Mouse (Mus musculus) heart, postnatal 14 days (tissue): Measurements from ENCODE around the gene App. TPM values are rescaled to one million over a fixed set of nuclear protein-coding genes. Genes with fewer than 3 reads are reported as not detected.

Experiments
- DNase-seq, 2 experiments: peaks; one replicate each; pipeline ENCODE4 v3.0.0; 2021 to 2022
- intact Hi-C: fragments of 180-260 bp; cut with DNase I; formaldehyde crosslinking; loops from one replicate; pipeline ENCODE4 v1.15.1; 2025
- total RNA-seq, 2 experiments: library from RNA; stranded (reverse); gene quantifications; 2 replicates each; pipeline ENCODE4 v1.2.3; 2021

App gene
- total RNA-seq, 2 experiments from 2014 or later = 184 to 199 TPM

DNA sequence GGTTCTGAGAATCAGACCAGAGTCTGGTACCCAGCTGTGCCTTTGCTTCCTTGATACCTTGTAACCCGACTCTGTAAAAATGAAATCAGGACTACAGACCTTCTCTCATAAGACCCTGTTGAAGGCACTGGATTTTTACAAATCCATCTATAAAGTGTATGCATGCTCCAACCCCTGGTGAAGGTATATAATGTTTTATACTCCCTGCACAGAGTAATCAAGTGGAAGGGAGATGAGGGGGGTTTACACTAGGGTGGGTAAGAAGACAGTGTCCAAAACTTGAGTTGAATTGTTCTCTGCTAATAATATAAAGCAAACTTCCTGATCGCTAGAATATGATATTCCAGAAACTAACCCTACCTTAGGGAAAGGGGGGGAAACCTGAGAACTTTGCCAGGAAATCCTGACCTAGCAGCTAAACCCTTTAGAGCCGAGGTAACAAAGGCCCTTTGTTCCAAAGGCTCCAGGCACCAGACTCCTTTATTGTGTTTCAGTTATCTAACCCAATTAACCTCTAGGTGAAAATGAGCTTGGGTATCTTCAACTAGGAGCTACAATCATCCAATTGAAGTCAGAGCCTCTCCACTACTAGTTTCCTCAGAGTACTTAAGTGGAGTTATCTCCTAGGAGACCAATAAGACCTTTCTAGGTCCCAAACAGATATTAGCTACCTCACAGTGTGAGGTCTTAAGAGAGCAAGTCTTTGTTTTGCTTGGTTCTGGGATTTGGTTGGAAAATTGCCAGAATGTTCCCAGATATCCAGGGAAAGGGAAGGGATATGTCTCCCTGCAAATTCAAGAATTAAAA lies 132.2 kb downstream of the App start:
- intact Hi-C loops = no loop called here
- DNase-seq = no peak

DNA sequence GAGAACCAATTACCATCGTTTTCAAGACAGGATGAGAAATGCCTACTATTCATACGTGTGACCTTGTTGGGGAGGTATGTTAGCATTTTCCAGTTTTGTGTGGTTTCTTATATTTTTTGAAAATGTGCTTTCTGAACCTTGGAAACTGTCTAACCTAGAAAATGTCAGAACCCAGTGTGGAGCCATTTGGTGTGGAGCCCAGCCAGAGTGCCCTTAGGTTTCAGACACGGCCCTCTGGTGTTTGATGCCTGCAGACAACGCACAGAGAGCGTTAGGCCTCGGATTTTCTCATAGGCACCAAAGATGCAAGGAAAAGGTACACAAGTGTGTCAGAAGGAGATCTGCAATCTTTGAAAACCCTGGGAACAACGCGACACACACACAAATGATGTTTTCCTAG lies 134.8 kb downstream of the App start:
- intact Hi-C loops = no loop called here
- DNase-seq = no peak

DNA sequence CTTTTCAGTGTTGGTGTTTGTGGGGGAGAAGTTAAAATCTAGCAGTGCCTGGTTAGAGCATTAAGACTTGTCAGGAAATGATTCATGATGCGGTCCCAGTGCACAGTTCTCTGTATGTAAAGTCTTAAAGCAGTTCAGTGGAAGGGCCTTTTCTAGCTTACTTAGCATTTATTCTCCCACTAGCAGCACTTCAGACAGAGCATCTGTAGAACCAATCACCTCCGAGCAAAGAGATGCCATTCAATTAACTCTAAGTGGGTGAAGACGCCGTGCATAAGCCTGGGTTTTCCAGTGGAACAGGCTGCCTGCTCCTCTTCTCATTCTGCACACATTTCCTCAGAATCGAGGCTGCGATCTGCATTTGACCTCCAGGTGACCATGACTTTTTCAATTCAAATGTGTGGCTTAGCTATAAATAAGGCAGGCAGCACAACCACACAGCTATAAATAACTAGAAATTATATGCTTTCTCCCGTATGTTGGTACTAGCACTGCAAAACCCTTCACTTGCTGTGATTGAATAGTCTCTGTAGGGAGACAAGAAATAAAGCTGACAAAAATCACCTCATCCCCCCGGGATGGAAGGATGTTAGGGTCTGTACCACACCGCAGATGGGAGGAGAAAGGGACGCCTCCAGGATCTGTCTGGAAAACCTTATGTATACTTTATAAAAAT lies 135.5 kb downstream of the App start:
- no peak for DNase-seq
- intact Hi-C loops = no loop called here

DNA sequence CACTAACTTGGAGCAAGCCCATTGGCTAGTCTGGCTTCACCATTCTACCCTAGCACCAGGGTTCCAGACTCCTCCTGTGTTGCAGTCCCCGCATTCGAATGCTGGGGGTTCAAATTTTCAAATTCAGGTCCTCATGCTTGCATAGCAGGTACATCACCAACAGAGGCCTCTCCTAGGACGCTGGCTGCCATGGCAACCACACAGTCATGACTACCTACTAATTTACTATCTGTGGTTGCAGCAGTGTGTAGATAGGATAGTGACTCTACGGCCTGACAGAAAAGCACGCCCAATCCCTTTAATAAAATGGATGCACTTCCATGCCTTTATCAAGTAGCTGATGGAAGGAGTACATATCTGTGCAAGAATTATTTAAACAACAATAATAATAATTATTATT lies 137.8 kb downstream of the App start:
- DNase-seq = no peak
- intact Hi-C loops = no loop called here

DNA sequence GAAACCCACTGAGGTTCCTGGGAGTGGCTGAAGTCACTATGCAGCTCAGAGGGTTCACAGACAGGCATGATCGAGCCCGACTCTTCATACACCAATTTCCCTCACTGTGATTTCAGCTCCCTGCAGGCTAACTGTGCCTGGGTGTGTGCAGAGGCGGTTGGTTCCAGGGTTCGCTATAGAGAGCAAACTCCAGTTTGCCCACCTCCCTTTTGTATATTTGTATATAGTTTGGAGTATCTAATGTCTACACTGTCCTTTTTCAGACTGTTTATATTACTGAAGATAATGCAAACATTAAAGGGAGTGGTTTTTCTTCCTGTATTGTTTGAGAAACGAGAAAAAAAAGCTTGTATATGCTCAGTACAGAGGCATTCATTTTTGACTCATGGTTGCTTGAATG lies 139.8 kb downstream of the App start:
- intact Hi-C loops = no loop called here
- DNase-seq = no peak

DNA sequence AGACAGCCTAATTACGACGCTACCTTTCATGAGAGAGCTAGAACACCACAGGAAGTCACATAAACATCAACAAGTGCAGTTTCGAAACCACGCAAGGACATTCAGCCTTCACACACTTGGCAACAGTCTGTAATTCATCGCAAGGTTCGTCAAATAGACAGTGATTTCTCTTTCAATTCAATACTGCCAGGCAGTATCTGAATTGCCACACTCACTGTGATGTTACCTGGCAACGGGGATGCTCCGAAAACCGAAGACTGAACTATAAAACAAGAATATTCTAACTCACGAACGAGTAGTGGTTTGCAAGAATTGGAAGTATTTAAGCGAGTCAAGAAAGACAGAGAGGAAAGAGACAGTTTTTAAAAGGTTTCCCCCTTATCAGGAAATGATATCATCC lies 142.8 kb downstream of the App start:
- intact Hi-C loops = no loop called here
- DNase-seq = no peak

DNA sequence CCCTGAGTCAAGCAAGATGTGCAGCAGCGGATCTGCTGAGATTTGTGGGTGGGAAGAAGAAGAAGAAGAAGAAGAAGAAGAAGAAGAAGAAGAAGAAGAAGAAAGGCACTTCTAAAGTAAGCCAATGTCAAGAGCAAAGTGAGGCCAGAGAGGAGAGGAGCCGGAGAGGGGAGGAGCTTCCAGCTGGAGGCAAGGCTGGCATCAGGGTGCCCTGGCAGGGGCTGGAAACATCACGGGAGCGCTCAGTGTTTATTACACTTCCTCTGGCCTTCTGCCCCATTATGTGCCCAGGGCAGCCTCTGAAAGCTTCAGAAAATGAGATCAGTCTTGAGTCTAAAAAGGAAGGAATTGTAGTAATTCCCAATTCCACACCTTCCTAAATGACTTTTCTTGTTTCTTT lies 145.2 kb downstream of the App start:
- no peak for DNase-seq
- intact Hi-C loops = no loop called here

DNA sequence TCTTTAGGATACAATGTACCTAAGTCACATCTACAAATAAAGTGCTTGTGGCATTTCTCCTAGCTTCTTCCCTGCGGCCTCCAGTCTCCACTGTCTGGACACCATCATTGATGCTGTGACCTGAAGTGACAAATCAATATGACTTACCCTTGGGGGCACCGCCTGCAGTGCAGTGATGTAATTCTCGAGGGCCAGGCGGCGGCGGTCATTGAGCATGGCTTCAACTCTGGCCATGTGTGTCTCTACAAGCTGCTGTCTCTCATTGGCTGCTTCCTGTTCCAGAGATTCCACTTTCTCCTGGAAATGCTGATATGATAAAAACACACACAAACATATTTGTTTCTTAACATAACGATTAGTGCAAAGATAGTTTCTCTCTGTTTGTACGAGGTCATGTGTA lies 148.9 kb downstream of the App start:
- intact Hi-C loops = no loop called here
- DNase-seq = no peak

DNA sequence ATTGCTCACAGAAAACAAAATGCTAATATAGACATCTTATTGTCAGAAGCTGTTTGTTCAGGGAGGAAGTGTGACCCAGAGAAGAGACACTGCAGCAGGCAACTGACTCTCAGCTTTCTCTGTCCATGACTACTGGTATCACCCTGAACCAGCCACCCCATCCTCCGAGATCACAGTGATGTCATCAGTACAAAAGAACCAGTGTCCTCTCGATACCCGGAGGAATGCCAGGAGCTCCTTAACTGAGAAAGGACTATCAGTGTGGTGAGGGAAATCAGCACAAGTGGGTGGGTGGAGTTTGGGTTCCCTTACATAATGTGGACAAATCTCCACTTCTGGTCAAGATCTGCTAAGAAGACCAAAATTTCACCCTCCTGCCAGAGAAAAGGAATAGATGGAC lies 150.5 kb downstream of the App start:
- DNase-seq = no peak
- intact Hi-C loops = no loop called here

DNA sequence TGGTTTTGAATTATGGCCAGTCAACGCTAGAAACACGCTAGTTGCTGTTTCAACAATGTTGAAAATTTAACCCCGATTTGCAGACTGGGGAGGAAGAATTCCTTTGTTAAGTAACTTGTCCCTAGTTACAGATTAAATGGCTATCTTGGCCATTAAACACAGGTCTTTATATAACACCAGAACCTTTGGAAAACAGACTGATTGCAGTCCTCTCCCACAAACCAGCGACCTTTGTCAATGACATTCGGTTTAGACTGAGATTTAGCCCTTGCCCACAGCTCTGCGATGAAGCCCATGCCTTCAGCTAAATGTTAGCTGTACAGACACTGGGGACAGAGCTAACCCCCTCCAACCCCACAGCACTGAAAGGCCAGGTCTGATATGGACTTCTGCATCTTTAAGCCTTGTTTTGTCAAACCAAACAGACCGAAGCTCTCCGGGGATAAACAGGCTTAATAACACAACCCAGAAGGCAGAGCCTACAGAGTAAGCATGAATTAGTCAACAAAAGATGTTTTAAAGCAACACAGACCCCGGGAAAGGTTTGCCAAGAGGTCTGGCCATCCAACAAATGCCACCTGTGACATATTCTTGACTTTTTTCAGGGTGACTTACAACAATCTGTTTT lies 152.8 kb downstream of the App start:
- DNase-seq = no peak
- intact Hi-C loops = no loop called here

DNA sequence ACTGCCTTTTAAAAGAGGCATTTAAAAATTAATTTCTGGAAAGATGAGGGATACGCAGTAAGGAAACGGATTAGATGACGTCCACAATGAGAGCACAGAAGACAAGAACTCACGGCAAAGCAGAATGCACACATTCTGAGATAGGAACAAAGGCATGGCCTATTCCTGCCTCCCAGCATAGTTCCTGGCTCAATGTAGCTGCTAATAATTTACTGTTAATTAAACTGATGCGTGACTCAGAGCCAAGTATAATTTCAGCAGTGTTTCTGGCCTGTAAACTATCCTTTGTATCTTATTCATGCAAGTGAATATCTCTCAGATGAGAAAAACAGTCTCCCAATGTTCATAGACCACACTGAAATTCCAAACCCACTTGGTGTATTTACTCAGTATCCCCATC lies 154.3 kb downstream of the App start:
- no peak for DNase-seq
- intact Hi-C loops = no loop called here

DNA sequence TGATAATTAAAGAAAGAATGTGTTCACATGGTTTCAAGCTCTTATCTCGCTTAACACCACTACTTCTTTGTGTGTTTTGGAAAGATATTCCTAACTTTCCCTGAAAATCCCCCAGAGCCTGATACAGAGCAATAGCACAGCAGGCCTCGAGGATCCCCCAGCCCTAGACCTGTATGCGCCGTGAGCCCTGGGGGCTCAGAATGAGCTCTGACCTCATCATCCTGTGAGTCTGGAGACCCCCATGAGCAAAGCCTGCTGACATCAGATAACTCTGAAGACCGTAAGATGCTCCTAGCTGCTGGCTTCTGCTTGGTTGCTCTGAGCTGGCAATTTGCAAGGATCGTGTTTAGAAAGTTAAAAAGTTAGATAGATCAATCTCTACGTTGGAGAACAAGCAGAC lies 155.7 kb downstream of the App start:
- no peak for DNase-seq
- intact Hi-C loops = no loop called here

DNA sequence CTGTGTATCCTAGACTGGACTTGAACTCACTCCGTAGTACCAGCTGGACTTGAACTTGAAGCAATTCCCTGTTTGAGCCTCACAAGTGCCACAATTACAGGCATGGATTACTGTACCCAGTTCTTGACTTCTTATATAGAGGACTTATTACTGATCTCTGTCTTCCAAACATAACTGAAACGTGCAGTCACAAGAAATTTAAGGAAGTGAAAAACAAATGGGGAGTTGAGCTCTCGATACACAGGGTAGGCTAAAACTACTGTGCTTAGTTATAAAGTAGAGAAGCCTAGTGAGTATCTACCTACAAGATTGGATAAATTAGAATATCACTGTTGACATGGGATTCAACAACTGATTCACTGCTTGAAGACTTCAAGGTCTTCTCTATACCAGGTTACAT lies 160.9 kb downstream of the App start:
- intact Hi-C loops = no loop called here
- no peak for DNase-seq

DNA sequence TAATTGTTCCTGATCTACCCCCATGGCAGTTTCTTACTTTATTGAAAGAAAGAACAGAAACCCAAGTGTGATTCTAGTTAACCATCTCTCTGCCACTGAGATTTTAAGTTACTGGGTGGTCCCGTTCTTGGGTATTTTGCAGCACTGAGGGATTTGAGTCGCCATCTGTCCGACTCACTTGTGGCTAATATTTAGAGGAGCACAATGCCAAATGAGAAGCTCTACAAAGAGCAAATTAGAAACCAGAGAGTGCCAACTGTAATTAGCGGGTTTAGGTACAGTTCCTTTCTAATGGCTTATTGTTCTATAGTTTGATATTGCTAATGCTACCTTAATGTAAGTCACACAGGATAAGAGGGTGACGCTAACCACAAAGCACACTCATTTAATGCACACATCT lies 161.4 kb downstream of the App start:
- DNase-seq = no peak
- intact Hi-C loops = no loop called here

DNA sequence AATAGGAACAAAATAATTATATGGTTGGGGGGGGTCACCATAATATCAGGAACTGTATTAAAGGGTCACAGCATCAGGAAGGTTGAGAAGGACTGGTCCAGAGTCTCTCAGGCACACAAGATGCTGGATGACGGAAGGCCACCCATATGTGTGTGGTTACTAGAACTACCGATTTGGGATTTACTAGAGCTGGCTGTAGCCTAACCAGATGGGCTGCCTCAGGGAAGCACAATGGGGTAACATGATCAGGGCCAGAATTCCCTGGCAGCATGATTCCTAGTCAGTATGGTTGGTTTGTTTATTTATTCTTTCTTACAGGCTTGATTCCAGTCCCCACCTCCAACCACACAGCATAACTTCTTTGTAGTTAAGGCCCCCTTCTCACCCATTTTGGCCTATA lies 162.9 kb downstream of the App start:
- intact Hi-C loops = no loop called here
- no peak for DNase-seq

DNA sequence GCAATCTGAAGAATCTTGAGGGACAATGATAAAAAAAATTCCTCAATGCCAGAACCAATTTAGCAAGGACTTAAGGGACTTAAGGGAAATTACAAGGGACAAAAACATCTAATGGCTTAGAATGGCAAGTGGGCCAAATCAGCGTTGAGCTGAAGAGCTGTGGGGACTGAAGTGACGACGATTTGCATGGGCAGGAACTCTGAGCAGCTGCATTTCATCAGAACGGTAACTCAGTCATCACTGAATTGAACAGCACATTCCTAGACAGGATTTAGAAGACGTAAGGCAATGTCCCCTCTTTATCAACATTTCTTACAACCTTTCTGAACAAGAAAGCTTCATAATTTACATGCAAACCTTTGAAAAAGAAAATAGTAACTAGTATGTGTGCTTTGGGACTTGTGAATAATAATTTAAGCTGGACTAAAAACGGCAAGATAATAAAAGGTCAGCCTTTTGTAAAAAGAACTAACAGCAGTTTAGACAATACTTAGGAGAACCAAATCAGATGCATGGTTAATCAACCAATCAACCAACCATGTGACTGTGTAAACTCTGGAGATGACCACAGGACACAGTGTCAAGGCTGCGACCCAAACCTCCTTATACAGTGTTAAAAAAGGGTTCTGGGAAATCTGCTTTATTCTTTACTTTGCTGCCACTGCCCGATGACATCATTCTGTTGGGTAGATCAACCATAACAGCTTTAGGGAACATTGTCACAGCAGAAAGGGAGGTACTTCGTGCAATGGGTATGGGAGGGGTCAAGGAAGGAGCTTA lies 164.5 kb downstream of the App start:
- intact Hi-C loops = no loop called here

DNA sequence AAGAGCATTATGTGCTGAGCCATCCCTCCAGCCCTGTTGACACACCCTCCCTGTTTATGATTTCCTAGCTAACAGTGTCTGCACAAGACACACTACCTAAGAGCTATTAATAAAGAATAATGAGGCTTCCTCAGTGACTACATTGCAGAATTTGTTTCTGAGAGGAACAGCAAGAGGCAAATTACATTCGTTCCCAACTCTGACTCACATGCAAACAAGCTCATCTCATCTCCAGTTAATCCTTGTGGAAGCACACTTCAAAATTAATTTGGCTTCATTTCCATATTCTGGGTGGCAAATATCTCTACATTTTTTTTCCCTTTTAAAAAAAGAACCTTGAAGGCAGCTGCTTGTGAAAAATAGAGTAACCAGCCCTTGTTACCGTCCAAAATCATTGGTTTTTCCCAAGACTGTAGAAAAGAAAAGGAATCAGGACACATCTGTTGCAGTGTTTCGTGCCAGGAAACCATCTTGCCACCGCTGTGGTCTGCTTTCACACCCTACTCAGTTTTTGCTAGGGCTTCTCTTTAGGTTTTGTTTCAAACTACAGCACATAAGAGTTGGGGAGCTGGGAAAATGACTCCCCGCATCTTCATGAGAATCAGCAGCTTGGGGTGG lies 171.5 kb downstream of the App start:
- DNase-seq = no peak
- intact Hi-C loops = no loop called here

More for the DNA sequence above, 164.5 kb downstream of the App start:
- DNase-seq = no peak

DNA sequence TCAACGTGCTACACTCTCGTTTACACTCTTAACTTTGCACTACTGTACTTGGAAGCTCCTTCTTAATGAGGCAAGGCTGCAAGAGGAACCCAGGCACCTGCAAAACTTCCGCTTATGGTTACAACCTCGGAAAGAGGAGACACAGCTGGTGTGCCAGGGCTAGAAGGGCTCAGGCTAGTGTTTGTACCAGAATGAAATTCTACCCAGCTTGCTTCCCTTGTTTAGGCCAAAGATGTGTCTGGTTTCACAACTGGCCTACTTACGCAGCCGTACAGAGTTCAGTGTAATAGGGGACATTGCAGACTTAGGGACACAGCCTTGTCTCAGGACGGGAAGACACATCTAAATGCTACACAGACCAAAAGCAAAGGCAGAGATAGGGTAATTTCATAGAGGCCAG lies 173.3 kb downstream of the App start:
- DNase-seq = no peak
- intact Hi-C loops = no loop called here

DNA sequence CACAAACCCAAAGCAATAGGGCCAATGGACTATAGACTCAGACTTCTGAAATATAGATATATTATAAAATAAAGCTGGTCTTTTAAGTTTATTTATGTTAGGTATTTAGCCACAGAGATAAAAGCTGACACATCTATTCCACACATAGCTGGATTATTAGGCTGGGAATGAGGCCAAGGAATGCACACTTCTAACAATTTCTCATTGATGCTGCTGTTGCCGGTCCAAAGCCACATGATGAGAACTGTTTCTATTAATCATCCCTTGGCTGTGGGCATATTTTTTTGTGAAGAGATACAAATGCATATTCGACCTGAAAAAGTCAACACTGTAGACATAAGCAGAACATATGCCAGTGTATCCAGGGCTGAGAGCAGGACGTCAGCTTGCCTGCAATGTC lies 176.0 kb downstream of the App start:
- intact Hi-C loops = no loop called here

DNA sequence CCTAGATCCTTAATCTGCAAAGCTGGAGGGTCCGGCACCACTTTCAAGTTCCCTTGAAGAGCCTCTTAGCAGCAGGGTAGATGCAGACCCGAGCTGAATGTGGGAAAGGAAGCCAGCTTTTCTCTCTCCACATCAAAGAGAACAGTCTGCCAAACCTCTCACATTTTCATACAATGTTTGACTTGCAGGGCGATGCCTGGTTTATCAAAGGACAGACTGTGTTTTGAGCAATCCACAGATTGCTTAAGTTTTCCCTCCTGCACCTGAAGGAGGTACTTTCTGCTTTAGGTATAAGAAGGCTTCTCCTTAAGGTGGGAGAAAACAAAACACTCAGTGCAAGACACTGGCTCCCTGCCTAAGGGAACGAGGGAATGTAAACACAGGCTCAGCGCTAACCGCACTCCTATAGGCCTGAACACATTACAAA lies 178.1 kb downstream of the App start:
- DNase-seq = no peak
- intact Hi-C loops = no loop called here

More for the DNA sequence above, 176.0 kb downstream of the App start:
- DNase-seq = no peak

DNA sequence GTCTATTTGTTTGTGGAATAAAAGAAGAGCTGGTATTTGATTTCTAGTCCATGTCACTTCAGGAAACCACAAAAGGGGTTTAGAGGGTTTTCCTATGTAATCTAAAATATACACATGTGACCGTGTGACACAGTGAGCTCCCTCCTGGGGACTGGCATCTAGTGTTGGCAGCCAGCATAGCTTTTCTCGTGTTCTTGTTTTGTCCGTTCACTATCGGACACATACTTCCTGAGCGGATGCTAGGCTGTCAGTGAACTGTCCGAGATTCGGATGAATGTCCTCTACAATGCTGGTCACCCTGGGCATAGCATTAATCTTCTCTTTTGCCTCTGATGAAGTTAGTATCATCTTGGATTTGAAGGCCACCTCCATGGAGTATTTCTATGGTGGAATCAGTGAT lies 180.7 kb downstream of the App start:
- DNase-seq = no peak

More for the DNA sequence above, 180.7 kb downstream of the App start:
- intact Hi-C loops = loop anchor here (5.0 kb wide), 1 partner anchor 36 kb away; no protein-coding TSS in a partner anchor
